Mouse (Mus musculus) T-helper 17 cell (primary cell): ENCODE data around the gene Gm28308.

ENCODE experiments used
- in situ Hi-C, 2 experiments: fragments of 300-600 bp; cut with MboI, MseI; formaldehyde crosslinking; loops; 1 replicate in 1 of 2; 2 replicates in 1 of 2; pipeline ENCODE4 v1.15.1; 2025; ENCODE audit warnings: high pct_unique_total_duplicates in 2 of 2

The Gm28308 gene

DNA sequence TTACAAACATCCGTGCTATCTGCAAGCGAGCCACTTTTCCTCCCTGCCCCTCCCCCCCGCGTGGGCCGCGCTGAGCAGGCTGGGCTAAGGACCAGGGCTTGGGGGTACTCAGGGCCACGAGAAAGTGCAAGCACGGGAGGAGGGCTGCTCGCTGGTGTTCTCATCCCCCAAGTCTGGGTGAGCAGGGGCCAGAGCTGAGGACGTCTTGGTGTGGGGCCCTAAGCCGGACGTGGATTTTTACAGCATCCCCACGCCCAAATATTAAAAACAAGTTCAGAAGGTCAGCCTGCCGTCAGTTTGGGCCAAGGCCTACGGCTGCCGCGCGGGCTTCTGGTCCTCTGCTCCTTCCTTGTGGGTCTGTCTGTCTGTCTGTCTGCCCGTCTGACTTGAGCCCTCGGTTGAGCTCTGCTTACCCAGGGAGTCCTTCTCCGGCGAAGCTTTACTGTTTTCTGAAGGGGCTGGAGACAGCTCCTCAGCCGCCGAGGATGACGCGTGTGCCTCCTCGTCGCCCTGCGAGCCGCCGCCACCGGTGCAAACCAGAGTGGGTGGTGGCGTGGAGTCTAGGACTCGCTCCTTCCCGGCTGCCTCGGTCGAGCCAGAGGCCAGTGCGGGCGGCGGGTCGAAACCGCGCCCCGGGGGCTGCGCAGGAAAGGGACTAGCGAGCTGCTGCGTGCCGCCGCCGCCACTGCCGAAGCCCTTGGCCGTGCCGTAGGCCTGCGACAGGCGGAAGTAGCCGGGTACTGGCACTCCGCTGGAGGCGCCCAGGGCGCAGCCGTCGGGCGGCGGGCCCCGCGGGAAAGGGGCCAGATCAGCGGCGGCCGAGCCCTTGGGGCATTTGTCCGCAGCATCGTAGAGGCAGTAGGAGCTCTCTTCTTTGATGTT lies 20.6 kb upstream of the Gm28308 start:
- in situ Hi-C loops = no loop called here

DNA sequence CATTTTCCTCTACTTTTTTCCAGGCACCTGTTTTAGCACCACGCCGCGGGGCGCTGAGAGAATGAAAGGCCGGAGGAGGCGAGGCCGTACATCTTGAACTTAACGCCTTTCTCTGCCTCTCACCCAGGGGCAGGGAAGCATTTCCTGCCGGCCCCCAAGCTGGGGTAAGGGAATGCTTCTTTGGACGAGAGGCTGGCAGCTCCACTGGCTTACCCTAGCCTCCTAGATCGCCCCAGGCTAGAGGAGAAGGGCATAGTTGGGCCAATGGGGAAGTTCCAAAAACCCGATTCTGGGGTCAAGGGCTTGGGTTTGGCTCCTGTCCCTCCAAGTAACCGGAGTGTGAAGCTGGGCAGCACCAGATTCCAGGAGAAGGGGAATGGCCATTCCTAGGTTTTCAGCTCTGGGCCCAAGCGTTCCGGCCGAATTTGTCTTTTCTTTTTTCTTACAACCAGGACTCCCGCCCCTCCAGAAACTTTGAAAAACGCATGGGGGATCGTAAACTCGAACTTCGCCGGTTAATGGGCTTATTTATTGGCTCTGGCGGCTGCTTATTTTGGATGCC lies 19.9 kb upstream of the Gm28308 start:
- in situ Hi-C loops = no loop called here

DNA sequence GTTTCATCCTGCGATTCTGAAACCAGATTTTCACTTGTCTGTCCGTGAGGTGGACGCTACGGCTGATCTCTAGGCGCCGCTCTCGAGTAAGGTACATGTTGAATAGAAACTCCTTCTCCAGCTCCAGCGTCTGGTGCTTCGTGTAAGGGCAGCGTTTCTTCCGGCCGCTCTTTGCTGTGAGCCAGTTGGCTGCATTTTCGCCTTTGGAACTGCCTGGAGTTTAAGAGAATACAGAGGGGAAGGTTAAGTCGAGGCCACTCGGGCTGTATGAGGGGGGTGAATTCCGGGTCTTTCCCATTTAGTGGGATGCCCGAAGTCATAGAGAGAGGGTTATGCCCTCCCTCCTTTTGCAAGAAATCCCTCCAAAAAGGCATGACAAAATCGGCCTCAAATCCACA lies 19.4 kb upstream of the Gm28308 start:
- in situ Hi-C loops = no loop called here

DNA sequence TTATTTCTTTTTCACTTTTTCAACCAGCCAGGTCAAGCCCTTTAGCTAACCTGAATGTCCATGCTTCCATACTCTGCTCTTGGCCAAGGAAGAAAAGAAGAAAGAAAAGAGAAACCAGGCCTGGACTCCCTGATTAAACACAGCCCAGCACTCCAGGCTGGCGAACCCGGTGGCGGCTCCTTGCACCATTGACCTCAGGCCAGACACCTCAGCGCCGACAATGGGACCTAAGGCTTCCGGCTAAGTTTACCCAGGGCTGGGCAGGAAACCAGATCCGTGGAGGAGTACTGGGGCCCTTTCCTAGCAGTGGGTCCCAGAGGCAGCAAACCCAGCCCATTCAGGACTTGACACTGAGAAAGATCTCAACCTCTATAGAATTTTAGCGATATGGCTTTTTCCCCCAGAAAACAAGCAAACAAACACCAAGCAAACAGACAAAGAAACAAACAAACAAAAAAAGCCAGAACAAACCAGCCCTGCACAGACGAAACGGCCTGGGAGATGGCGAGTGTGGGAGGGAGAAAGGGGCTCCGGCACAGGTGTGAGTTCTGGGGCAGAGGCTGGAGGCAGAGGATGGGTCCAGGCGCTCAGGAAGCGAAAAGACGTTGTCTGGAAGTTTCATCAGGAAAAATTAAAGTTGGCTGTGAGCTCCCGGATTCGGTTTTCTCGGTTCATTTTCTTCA lies 18.9 kb upstream of the Gm28308 start:
- in situ Hi-C loops = no loop called here

DNA sequence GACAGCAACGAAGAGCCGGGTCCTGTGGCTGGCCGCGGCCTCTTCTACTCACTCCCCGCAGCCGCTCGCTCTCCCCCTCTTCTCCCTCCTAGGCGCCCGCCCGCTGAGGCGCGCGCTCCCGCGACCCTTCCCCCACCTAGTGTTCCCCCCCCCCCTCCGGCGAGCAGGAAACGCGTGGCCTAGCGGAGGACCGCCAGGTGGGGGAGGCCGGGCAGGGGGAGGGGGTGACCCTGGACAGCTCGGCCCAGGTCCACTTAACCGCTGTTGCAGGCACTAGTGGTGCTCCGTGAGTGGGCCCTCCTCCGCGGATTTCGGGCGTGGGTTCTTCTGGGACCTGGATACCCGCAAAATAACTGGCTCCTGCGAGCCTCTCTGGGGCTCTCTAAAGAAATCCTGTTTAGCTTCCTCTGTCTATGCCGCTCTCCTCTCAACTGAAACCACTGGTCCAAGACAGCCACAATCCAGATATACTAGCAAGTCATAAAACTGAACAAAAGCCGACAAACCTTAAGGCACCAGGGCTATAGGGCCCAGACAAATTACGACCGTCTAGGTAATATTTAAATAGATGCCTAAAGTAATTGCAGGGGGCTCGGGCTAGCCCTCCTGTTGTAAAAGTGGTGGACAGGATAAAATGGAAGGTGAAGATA lies 17.5 kb upstream of the Gm28308 start, which contains the start of gene Hoxa9:
Hoxa9 (minus strand) TSS at position 574 of the 650 bp plus-strand sequence.
- in situ Hi-C loops = no loop called here

DNA sequence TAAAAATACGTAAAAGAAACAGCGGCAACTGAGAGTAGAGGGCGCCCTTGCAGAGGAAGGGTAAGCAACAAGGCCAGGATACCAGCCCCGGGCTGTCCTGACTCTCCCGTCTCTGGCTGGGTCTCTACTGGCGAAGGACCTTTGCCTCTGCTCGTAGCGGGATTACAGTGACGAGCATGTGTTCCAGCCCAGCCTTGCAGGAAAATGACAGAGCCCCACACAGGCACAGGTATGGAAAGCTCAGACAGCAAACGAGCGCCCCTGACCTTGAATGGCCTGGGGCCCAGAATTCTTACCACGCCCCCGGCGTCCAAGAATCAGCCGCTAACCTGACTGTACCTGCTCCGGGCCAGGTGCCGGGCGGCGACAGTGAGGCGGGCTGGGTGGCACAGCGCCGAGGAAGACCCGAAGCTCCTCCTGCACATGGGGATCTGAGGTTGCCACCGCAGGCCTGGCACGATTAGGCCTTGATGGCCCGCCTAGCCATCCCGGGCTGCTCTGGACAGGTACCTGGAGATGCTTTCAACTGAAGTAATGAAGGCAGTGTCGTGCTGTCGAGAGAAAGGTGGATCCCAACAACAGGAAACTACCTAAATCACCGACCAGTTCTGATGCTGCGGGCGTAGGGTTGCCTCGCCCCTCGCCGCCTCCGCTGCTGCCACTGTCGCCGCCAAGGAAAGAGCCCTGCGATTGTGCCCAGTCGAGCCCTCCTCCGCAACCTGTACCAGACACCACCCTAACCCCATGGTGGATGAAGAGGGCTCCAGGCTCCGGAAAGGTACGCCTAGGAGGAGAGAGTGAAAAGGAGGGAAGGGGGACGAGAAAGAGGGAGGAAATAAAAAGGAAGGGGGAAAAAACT lies 16.6 kb upstream of the Gm28308 start:
- in situ Hi-C loops = loop anchor here (10.0 kb wide), 6 partner anchors 385 to 1055 kb away; no protein-coding TSS in a partner anchor

DNA sequence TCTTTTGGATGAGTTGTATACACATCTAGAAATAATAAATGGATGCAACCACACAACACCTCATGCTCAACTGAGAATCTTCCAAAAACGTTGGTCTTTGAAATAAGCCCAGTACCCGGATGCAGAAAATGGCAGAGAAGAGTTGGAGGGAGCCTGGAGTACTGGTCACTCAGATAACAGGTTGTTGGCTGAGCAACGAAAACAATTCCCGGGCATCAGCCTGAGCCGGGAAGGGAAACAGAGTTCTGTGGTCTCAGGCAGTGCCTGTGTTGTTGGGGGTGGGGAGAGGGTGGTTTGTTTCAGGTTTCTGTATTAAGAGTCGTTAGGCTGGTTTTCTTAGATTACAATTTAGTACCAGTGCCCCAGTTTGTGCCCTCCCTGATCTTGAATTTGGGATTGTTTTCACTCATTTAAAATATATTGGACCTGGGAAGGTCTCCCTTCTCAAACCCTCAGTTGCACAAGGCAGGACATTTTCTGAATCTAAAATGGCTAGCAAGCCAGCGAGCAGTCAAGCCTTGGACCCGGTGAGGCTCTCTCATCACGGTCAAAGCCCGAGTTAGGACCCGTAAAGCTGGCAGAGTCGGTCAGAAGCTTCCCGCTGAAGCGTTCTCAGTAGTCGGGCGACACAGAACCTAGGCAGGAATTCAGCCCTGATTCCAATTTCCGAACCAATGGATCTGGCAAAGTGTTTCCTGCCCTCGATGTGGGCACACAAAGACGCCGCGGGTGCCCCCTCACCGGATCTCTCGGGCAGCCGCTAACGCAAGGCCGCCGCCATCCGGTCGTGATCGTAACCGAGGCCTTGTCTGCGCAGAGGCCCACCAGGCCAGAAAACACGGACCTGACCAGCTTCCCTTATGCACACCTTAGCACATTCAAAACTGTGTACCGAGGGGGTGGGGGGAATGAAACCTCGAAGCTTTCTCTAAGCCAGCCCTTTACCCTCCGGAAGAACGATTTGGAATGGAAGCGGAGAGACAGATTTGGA lies 15.6 kb upstream of the Gm28308 start:
- in situ Hi-C loops = loop anchor here (10.0 kb wide), 6 partner anchors 384 to 1054 kb away; no protein-coding TSS in a partner anchor

DNA sequence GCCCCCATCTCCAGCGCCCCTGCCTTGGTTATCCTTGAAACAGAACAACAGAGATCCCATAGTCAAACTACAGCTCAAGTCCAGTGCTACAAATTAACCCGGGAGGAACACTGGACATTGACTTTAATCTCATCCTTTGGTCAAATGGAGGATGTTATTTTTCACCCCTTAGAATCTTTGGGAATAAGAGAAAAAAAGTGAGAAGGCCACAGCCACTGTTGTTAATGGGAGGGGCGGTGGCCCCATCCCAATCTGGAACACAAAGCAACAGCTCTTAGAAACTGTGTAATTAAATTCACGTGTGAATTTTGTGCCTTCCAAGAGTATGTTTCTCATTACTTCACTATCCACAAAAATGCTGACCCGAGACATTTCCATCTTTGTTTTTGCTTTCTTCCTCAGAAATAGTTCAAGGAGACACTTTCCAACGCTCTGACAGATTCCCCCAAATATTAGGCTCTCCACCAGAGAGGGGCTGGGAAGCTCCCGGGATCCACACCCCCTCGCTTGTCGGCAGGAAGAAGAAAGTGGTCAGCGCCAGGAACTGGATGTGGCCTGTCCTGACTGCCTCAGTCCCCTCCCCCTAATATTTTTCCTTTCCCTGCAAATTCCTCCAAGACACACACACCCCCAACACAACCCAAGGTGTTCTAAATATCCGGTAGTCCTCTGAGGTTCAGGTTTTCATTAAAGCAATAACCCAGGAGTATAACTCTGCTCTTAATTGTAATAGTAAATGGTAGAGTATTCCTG lies 14.5 kb upstream of the Gm28308 start:
- in situ Hi-C loops = loop anchor here (10.0 kb wide), 6 partner anchors 383 to 1053 kb away; no protein-coding TSS in a partner anchor

DNA sequence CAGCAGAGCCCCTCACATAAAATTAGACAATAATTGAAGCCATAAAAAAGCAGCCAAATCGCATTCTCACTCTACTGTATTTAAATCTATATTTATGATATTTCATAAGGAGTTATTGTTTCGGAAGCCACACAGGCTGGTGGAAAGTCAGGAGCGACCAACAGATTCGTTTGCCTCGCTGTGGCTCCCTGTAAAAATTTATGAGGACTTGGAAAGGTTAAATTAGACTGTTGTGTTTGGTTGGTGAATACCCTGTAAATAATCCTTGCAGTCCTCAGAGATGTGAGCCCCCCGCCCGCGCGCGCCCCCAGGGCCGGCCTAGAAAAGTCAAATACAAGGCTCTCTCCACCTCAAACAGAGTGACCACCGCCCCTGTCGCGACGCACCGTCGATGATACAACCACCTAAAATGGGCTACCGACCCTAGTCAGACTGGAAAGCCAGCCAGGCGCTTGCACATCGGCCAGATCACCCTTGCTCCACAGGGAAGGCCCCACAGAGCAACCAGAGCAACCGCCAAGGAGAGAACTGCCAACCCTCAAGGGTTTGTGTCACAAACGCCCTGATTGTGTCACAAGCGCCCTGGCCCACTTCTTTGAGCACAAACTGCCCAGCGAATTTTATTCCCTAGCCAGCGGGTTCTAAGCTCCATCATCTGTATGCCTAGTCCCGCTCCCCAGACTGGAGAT lies 13.6 kb upstream of the Gm28308 start:
- in situ Hi-C loops = loop anchor here (10.0 kb wide), 6 partner anchors 382 to 1052 kb away; no protein-coding TSS in a partner anchor

DNA sequence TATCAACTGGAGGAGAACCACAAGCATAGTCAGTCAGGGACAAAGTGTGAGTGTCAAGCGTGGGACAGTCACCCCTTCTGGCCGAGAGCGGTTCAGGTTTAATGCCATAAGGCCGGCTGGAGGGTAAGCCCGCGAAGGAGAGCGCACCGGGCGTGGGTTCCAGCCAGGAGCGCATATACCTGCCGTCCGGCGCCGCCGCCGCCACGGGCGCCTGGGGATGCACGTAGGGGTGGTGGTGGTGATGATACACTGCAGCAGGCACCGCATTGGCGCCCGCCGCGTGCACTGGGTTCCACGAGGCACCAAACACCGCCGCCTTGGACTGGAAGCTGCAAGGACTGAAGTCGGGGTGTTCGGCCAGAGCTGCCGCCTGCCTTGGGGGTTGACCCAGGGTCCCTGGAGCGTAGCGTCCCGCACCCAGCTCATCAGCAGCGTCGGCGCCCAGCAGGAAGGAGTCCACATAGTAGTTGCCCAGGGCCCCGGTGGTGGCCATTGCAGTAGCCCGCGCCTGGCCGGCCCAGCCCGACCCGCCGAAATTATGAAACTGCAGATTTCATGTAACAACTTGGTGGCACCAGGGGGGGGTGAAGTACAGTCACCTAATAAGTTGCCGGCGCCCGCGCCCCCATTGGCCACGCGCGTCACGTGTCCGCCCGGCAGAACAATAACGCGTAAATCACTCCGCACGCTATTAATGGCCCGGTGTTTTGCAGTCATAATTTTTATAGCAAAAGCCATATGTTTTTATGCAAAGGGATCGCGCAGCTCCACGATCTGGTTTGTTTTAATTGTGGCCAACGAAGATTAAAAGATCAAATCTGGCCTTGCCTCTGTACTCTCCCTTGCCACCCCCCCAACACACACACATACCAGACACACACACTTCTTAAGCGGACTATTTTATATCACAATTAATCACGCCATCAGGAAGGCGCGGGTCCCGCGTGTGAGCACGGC lies 12.8 kb upstream of the Gm28308 start:
- in situ Hi-C loops = loop anchor here (10.0 kb wide), 6 partner anchors 381 to 1051 kb away; no protein-coding TSS in a partner anchor

DNA sequence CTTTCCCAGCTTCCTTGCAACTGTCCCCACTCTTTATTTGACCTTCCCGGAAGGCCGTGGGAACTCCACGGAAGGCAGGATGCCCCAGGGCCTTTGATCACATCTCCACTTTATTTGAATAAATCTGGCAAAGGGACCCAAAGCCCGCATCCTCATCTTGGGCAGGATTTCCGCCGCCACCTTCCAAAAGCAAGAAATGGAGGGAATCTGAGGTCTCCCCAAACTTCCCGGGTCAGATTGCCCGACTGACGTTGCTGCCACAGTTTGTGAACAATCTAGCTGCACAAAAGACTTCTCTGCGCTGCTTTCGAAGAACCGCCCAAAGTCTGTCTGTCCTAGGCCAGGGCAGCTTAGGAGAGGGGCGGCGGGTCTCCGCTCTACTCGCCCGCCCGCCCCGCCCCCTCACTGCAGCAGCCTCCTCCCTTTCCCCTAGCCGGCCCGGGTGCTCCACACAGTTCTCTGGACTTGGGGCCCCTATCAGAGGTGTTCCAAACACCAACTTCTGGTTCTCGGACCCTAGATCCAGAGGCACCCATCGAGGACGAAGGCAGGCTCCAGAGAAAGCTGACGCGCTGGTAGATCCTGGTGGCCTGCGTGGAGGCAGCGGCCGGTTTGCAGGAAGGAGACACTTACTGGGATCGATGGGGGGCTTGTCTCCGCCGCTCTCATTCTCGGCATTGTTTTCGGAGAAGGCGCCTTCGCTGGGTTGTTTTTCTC lies 11.9 kb upstream of the Gm28308 start:
- in situ Hi-C loops = loop anchor here (5.0 to 10.0 kb wide), 8 partner anchors 380 to 1050 kb away; no protein-coding TSS in a partner anchor

DNA sequence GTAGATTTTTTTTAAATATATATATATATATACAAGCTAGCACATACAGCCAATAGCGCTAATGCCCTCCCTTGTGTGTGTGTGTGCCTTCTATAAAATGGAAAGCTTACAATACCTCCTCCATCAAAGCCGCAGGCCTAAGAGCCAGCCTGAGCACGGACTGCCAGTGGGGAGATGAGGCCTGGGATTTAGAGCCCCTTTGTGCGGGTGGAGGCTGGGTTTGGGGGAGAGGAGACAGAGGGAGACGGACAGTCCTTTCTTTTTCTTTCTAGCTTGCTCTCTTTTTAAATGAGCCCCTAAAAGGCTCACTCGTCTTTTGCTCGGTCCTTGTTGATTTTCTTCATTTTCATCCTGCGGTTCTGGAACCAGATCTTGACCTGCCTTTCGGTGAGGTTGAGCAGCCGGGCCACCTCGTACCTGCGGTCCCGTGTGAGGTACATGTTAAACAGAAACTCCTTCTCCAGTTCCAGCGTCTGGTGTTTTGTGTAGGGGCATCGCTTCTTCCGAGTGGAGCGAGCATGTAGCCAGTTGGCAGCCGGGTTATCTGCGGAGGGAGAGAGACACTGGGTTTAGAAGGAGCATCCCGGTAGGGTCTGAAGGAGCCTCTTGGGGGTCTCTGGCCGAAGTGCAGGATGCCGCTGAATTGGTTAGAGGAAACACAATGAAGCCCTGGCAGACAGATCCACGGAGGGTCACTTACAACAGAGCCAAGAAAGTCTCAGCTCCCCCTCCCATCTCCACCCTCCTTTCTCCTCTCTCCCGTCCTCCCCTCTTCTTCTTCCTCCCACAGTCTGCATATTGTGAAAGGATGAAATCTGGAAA lies 11.0 kb upstream of the Gm28308 start:
- in situ Hi-C loops = loop anchor here (5.0 to 10.0 kb wide), 8 partner anchors 379 to 1049 kb away; no protein-coding TSS in a partner anchor

DNA sequence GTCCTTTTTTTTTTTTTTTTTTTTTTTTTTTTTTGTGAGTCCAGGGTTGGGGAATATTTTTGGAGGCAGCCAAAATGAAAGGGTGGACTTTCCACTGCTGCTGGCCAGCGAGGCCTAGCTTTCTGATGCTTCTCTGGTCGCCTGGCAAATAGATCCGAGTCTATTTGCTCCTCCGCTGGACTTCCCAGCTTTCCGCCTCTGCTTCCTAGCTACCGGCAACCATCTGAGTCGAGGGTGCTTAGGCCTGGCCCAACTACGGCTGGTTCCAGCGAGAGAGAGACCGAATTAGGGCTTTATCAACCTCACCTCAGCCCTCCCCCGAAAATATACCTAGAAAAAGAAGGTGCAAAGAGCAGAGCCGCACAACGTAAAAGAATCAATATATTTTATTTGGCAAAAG lies 9.6 kb upstream of the Gm28308 start:
- in situ Hi-C loops = loop anchor here (5.0 to 10.0 kb wide), 8 partner anchors 378 to 1048 kb away; no protein-coding TSS in a partner anchor

DNA sequence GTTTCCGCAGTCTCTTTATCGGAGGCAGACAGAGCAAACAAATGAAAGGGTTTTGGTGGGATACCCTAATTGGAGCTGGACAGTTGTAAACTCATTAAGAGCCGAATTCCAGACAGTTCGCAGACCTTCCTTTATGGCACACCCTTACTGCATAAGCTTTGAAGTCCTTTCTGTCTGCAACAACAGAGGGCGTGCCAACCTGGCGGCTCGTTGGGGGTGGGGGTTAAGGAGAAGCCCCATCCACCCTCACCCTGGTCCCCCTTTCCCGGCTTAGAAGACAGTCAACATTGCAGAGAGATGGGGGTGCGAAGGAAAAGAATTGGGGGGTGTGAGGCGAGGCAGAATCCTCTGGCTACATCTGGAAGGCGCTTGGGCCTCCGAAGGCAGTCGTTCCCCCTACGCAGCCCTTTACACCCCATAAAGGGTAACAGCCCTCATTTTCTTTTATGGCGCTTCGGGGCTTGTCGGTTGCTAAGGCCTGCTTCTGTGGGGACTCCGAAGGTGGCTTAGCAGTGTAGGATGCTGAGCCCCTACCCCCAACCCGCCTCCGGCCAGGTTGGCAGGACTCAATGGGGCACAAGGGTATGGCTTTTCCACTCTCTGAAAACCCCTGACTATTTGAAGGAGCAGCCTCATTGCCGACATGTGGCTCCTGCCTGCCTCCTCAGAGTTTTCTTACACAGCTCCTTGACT lies 9.0 kb upstream of the Gm28308 start:
- in situ Hi-C loops = loop anchor here (5.0 to 10.0 kb wide), 8 partner anchors 377 to 1047 kb away; no protein-coding TSS in a partner anchor
